Comparison of ENCODE assay signal across 15 mouse cellular contexts in the genomic region with DNA sequence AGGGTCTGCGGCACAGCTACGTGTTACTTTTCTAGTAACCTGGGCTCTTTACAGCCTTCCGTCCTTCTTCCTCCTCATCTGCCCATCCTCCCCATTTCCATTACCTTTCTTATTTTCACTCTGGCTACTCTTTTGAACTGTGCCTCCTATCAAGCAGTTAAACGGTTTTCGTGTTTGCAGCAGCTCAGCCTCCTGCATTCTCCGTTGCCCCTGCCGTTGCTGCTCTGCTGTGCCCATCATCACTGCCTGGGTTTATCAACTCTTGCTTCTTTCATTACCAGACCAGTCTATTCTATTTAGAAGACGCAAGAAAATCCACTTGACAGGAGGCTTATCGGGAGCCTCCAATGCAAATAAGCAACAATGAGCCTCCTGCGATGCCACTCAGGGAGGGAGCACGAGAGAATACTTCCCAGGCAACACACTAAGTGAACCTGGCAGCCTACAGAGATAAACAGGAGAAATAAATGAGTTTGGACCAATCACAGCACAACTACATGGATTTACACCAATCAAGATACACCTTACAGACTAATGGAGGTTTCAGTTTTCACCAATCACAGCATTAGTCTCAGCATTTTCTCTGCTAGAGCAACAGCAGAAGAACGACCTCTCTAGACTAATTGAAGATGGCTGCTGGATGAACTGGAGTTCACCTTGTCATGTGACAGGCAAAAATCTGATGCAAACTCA.
DNase-seq lines count a peak whose midpoint lies in the region; ATAC-seq and TF ChIP-seq lines count a peak whose summit lies in the region.
"Had no signal": no experiment of that assay in that cellular context is flagged by ENCODE, and none has a peak within 500 bp of the region (broad histone marks: within the 10 kb centered on the region; RNA-seq: fewer than 3 reads in every experiment).

No protein-coding gene starts in this region.

- 80% methylated on average over 12 of the region's 12 CpGs for WGBS in hindbrain, embryonic 15.5 days
- WGBS in hindbrain, embryonic 10.5 days: 91% methylated on average over 12 of the region's 12 CpGs
- 60% methylated on average over 12 of the region's 12 CpGs for WGBS in midbrain, embryonic 15.5 days
- WGBS in intestine, postnatal 0 days: 81% methylated on average over 12 of the region's 12 CpGs

- H3K4me3 ChIP-seq in hindbrain, embryonic 15.5 days: no peak overlapping the region
- no peak overlapping the region for H3K4me3 ChIP-seq in hindbrain, embryonic 10.5 days
- peak overlapping the region; percentile 23 for H3K4me3 ChIP-seq in midbrain, embryonic 15.5 days
- no peak overlapping the region for H3K4me3 ChIP-seq in intestine, postnatal 0 days (ENCODE audit: low read depth, low read length)

- H3K27ac ChIP-seq in hindbrain, embryonic 15.5 days (replicated peaks): no peak overlapping the region
- no peak overlapping the region for H3K27ac ChIP-seq in hindbrain, embryonic 10.5 days
- H3K27ac ChIP-seq in midbrain, embryonic 15.5 days: 0 out of 2 replicates have a peak overlapping the region, but pooled peaks have one; percentile 23
- H3K27ac ChIP-seq in intestine, postnatal 0 days (ENCODE audit: low read depth, low read length): no peak overlapping the region

- no peak for DNase-seq in hindbrain, embryonic 10.5 days (ENCODE audit: low spot score)
- peak; percentile 42 for DNase-seq in ZHBTc4 (ENCODE audit: low read depth, low spot score)
- DNase-seq in spleen, postnatal 10 days (ENCODE audit: low spot score in 2 of 2): no peak
- no peak for DNase-seq in Muller cell, postnatal 12 days (ENCODE audit: inconsistent ontology term)
- DNase-seq: adrenal gland, postnatal 10 days; cerebellum, adult 9-10 months; gastrocnemius, postnatal 25 days; kidney, postnatal 10 days; lung, adult 18-20 months; right cerebral cortex, postnatal 14 days had no signal

- no peak for TF ChIP-seq CTCF in intestine, postnatal 0 days (IDR thresholded peaks at IDR 0.05; ENCODE audit: low read depth)

- no peaks in the 10 kb centered on the region for H3K27me3 ChIP-seq in hindbrain, embryonic 15.5 days
- H3K27me3 ChIP-seq in hindbrain, embryonic 10.5 days (ENCODE audit: insufficient read depth, poor library complexity, severe bottlenecking): no peaks in the 10 kb centered on the region
- H3K27me3 ChIP-seq in midbrain, embryonic 15.5 days (replicated peaks): no peaks in the 10 kb centered on the region
- H3K27me3 ChIP-seq in intestine, postnatal 0 days (replicated peaks; ENCODE audit: control insufficient read depth, insufficient read depth, low read length): no peaks in the 10 kb centered on the region

- H3K9ac ChIP-seq in hindbrain, embryonic 15.5 days: no peak overlapping the region
- H3K9ac ChIP-seq in midbrain, embryonic 15.5 days: no peak overlapping the region
- no peak overlapping the region for H3K9ac ChIP-seq in intestine, postnatal 0 days (ENCODE audit: low read depth, low read length)

- ATAC-seq in hindbrain, embryonic 15.5 days (ENCODE audit: low FRiP score, low read depth): peak; percentile 66; the same call in 1 of the 2 replicates
- peak; percentile 99 for ATAC-seq in midbrain, embryonic 15.5 days (replicated peaks)
- no peak for ATAC-seq in intestine, postnatal 0 days
- ATAC-seq: intestine, embryonic 16.5 days had no signal

- H3K9me3 ChIP-seq in hindbrain, embryonic 15.5 days: no peaks in the 10 kb centered on the region
- H3K9me3 ChIP-seq in hindbrain, embryonic 10.5 days: peaks cover 2% of the 10 kb centered on the region; the same call in 1 of the 2 replicates
- no peaks in the 10 kb centered on the region for H3K9me3 ChIP-seq in midbrain, embryonic 15.5 days
- no peaks in the 10 kb centered on the region for H3K9me3 ChIP-seq in intestine, postnatal 0 days (ENCODE audit: control insufficient read depth)

- H3K4me1 ChIP-seq in hindbrain, embryonic 15.5 days (replicated peaks): no peaks in the 10 kb centered on the region
- H3K4me1 ChIP-seq in hindbrain, embryonic 10.5 days (replicated peaks): no peaks in the 10 kb centered on the region
- no peaks in the 10 kb centered on the region for H3K4me1 ChIP-seq in midbrain, embryonic 15.5 days
- no peaks in the 10 kb centered on the region for H3K4me1 ChIP-seq in intestine, postnatal 0 days (replicated peaks; ENCODE audit: control insufficient read depth, insufficient read depth, low read length)

- no peak overlapping the region for H3K4me2 ChIP-seq in hindbrain, embryonic 15.5 days
- H3K4me2 ChIP-seq in midbrain, embryonic 15.5 days: peak overlapping the region; percentile 37
- no peak overlapping the region for H3K4me2 ChIP-seq in intestine, postnatal 0 days (replicated peaks; ENCODE audit: low read depth)
- H3K4me2 ChIP-seq: heart, embryonic 11.5 days had no signal

- no peaks in the 10 kb centered on the region for H3K36me3 ChIP-seq in hindbrain, embryonic 15.5 days
- no peaks in the 10 kb centered on the region for H3K36me3 ChIP-seq in hindbrain, embryonic 10.5 days
- H3K36me3 ChIP-seq in midbrain, embryonic 15.5 days (replicated peaks): no peaks in the 10 kb centered on the region
- H3K36me3 ChIP-seq in intestine, postnatal 0 days (ENCODE audit: control insufficient read depth, insufficient read depth): no peaks in the 10 kb centered on the region
